Mouse (Mus musculus) G1E-ER4 (cell line): ENCODE measurements around the gene Phc3. TPM values are rescaled to one million over a fixed set of nuclear protein-coding genes. Genes with fewer than 3 reads are reported as not detected.

ENCODE experiments used
- GATA1 ChIP-seq: IDR thresholded peaks from one replicate; pipeline ENCODE4 v1.8.0; 2012; ENCODE audit warnings: low read length, inconsistent platforms
- polyA plus RNA-seq: library from polyadenylated mRNA; stranded (reverse); fragments of >175 nt; gene quantifications from 2 replicates; pipeline ENCODE4 v1.2.3, GENCODE M21; 2012

Phc3 gene
- polyA plus RNA-seq, 1 experiment = 2.3 TPM

DNA sequence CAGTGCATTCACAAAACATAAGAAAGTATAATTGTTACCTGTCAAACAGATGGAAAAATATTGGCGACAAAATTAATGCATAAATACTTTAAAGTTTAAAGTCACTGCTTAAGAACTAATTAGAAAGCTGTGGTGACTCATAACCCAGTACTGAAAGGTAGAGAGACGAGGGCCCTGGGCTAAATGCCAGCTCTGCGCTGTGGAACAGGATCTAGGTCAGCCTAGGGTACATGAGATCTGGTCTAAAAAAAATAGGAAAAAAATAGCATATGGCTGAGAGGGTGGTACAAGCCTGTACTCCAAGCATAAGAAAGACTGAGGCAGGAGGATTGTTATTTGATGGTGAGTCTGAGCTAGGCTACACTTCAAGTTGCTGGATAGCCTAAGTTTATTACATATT, 17.6 kb downstream of the Phc3 start:
- TF ChIP-seq GATA1 = no peak

DNA sequence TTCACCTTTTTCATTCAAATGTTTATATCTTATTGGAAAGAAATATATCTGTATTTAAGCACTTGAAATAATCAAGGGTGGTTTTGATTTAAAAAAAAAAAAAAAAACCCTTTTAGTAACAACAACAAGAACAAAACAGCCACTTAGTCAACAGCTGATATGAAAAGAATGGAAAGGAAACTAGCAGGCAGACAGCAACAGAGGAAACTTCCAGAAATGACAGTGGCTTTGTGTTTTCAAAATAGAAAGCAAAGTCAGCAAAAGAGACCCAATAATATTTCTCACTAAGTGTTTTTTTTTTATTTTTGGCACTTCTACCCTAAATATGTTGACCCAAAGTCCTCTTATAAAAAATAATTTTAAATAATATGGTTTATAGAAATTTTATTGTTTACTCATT, 34.8 kb downstream of the Phc3 start:
- TF ChIP-seq GATA1 = no peak

DNA sequence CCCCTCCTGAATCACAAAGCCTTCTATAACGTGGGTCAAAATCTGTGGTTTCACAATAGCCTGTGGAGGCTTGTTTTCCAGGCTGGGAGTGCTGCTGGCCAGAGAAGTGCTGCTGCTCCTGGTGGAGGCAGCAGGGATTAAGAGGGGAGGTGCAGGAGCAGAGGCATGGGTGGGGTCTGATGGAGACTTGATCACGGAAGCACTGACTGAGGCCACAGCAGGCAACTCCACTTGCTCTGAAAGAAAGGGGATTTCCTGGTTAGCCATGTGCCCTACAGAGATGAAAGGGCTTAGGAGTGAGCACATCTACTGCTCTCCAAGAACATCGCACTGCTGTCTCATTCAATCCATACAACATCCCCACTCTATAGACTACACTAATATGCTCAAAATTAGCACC, 39.4 kb downstream of the Phc3 start:
- no peak for TF ChIP-seq GATA1

DNA sequence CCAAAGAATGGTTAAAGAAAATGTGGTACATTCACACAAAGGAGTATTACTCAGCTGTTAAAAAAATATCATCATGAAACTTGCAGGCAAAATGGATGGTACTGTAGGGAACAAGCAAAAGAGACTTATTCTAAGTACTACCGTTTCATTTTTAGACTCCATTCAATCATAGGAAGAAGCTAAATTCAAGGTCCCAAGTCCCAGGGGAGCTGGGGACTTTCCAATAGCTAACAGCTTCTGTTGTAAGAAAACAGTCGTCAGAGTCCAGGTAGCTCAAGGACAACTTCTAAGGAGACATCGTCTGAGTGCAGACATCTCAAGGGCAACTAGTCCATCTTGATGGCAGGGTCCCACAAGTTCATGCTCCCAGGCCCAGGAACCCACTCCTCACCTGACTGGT, 41.6 kb downstream of the Phc3 start:
- TF ChIP-seq GATA1 = no peak

DNA sequence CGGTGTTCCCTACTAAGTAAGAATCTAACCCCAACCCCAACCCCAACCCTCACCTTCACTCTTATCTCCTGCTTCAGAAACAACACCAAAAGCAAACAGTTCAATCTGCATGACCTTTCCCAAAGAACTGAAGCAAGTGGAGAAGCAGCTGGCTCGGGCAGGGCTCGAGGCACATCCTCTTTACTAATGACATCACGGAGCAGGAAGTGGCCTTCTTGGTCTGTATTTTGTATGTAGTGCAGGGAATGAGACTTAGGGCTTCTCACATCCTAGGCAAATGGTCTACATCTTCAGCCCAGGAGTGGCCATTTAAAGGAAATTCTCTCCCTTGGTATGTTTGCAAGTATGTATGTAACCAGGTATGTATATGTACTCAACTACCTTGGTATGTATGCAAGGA, 52.1 kb downstream of the Phc3 start:
- TF ChIP-seq GATA1 = no peak

DNA sequence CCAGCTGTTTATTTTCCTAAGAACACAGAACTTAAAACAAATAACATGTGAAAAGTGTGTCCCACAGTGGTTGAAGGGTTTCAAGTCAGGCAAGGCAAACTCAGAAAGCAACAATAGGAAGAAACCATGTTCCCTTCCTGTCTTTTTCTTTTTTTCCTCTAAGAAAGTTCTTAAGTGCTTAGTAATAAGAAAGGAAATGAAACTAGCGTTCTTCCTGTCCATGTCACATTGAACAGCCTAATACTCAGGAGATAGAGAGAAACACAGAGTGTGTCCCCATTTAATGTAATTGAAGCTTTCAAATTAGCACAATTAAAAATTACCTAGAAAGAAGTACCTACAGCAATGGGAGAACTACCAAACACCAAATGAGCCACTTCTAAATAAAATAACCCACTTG, 64.6 kb downstream of the Phc3 start:
- no peak for TF ChIP-seq GATA1

DNA sequence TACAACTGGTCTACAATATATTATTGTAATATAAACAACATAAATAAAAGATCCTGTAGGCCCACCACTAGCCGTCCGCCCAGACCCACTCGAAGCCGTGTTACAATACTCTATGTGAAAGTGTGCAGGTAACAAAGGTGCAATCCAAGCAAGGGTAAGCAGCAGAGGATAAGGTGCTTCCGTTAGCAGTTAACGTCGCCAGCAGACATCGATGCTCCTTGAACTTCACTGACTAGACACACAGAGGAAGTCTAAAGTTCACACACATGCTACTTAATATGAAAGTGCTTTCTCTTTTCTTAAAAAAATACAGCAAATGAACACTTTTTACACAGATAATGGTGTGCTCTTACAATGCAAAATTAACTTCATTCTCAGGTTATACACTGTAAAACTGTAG, 69.8 kb downstream of the Phc3 start:
- no peak for TF ChIP-seq GATA1

DNA sequence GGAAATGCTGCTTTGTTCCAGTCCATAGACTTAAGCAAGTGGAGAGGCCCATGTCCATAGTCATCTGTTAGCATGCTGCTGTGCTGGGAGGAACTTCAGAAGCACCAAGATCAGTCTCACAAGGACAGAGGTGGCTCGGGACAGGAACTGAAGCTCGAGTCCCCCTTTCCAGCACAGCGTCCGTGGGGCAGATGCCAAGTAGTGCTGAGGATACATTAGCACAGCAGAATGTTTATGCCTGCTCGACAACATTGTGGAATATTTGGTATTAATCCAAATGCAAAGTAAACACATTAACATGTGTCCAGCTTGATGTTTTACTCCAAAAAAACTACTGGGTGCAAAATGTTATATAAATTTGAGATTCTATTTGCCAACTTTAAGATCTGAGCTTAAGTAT, 72.5 kb downstream of the Phc3 start:
- TF ChIP-seq GATA1 = no peak

DNA sequence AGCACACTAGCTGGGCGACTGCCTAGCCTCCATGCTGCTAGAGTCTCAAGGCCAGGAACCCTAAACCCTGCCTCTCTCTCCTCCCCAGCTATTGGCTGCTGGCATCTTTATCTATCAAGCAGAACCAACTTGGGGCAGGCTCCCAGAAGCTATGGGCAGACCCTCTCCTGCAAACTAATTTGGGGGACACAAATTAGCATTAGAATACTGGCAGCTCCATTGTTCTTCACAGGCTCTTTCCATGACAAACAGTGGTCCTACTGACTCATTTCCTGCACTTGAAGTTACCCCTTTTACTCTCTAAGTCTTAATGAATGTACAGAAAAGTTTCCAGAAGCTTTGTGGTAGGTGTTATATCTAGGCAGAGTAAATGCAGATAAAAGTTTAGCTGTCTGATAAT, 80.2 kb downstream of the Phc3 start:
- TF ChIP-seq GATA1 = no peak

DNA sequence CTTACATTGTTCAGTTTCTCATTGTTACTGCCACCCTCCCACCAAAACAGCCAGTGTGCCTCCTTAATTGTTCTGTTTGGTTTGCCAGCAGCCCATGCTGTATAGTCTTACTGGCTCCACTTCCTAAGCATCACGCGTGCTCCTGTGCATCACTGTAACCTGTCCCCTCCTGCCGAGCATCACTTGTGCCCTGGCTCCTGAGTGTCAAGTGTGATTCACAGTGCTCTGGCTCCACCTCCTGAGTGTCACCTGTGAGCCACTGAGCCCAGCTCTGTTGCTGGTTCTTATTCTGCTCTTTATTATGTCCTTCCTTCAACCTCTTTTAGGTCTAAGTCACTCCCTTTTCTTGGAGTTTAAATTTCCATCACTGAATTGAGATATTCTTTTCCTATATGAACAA, 81.8 kb downstream of the Phc3 start:
- TF ChIP-seq GATA1 = no peak

DNA sequence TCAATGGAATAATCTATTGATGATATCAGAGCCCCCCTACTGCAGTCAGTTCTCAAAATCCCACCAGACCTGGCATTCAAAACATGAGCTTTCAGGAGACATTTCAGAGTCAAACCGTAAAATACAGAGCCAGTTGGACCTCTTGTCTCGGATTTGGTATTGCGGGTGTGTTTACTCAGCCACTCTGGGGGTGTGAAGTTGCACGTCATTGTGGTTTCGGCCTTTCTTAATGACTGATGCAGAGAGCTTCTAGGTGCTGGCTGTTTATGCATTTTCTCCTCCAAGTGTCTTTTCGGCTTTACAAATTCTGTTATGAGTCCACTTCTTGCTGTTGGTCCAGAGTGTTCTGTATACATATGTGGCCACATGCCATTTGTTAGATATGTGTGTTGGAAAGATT, 92.5 kb downstream of the Phc3 start:
- no peak for TF ChIP-seq GATA1

DNA sequence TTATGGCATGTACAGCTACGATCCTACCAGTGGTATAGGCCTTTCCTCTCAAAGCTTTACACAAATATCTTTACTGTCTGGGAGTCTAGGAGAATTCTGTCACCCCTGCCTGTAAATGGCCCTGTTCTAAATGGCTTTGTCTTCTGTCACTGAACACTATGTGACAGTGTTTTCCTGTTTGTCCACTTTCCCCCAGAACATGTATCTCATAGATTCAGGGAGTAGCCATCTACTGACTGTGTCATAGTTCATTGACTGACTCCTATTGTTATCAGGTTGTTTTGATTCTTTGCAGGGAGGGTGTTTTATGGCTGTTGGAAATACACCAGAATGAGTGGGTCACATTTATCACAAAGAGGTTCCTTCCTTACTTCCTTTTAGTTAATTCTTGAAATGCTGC, 99.2 kb downstream of the Phc3 start:
- TF ChIP-seq GATA1 = no peak

DNA sequence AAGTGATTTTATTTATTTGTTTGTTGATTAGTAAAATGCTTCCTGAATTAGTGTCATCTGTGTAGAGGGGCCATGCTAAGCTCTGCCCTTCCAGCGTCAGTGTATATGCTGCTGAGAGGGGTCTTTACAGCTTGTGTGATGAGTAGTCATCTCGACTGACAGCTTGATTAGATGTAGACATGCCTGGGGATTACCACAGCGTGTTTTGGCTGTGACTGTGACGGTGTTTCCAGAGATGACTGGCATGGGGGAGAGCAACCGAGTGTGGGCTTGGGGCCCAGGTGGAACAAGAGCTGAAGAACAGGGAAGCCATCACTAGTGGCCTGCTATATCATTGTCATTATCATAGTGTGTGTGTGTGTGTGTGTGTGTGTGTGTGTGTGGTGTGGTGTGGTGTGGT, 100.6 kb downstream of the Phc3 start:
- TF ChIP-seq GATA1 = no peak

DNA sequence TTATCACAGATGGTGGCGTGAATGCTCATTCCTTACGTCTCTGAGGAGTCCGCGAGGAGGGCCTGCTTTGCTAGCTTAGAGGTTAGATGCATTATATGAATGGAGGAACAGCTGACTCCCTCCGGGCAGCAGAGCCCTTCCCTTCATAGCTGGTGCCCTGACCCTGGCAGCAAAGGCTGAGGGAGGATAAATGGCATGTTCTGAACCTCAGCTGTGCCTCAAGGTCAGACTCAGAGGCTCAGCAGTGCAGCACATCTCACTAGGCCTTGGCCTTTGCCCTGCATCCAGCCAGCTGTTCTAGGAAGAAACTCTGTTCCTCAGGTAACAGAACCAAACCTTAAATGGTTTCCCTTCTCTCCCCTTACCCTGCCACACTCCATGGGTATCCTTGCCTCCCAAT, 101.0 kb downstream of the Phc3 start:
- TF ChIP-seq GATA1 = no peak

DNA sequence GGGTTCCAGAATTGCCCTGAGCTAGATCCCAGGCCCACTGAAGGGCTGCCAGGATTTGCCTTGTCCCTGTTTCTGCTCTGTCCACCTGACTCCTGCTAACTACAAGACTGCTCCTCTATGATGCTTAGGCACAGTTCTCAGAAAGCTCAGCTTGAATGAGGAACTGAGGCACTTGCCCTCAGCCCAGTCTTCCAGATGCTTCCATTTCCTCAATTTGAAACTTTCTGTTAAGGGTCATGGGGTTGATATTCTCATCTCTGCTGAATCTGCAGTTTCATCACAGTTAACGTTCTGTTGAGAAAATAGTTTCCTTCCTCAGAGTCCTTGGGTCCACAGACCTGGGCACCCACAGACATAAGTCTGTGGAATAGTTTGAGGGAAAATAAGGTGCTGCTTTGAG, 104.6 kb downstream of the Phc3 start:
- TF ChIP-seq GATA1 = no peak

DNA sequence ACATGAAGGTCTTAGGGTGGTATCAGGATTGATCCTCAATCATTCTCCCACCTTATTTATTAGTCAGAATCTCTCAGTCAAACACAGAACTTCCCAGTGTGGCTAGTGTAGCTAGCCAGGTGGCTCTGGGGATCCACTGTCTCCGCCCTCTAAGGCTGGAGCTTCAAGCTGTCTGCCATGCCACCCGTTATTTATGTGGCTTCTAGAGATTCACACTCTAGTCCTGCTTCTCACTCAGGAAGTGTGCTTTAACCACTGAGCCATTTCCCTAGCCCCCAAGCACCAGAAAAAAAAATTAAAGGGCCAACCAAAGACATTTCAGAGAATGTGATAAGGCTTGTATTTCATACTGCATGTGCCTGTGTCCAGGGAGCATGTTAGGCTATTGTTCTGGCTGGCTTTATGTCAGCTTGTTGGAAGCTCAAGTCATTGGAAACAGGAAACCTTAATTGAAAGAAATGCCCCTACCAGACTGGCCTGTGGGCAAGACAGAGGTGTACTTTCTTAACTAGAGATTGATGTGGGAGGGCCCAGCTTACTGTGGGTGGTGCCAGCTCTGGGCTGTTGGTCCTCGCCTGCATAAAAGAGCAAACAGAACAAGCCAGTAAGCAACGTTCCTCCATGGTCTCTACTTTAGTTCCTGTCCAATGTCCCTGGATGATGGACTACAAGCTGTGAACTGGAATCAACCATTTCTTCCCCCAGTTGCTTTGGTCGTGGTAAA, 105.3 kb downstream of the Phc3 start:
- no peak for TF ChIP-seq GATA1

DNA sequence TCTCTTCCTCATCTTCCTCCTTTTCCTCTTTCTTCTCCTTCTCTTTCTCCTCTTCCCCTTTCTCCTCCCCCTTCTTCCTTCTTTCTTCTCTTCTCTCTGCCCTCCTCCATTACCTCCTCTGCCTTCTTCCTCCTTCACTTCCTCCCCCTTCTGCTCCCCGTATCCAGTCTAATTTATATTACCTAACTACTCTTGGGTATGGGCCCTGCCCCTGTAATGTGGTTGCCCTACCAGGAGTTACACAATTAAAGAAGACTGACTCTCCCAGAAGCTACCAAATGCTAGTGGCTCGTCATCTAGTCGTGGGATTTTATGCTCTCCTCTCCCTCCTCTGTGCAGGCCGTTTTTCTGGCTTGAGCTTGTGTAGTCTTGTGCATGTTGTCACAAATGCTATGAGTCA, 108.5 kb downstream of the Phc3 start:
- TF ChIP-seq GATA1 = no peak
